Comparison of ENCODE assay signal across 8 mouse cellular contexts in the genomic region with DNA sequence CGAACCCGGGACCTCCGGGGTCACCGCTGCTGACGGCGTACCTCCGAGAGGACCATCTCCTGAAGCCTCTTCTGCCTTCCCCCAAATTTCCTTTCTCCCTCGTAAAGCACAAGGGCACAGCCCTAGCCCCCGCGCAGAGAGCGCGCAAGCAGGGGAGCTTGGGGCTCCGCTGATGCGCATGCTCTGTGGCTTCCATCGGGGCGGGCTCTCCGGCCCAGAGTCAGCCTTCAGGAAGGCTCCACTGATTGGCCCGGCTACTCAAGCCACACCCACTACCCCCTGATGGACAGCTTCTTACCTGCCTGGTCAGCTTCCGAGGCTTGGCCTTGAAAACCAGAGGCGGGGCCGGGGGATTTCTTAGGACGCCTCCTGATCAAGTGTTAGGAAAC. TPM values are rescaled to one million over a fixed set of nuclear protein-coding genes. Genes with fewer than 3 reads are reported as not detected.
DNase-seq lines count a peak whose midpoint lies in the region; ATAC-seq and TF ChIP-seq lines count a peak whose summit lies in the region.

No protein-coding gene starts in this region.

- H3K9ac ChIP-seq in heart, embryonic 11.5 days (ENCODE audit: low read depth, low read length), result peak overlapping the region; percentile 79
- H3K9ac ChIP-seq in kidney, embryonic 16.5 days (replicated peaks; ENCODE audit: low read length), result peak overlapping the region; percentile 72
- H3K9ac ChIP-seq in liver, adult 2 months (ENCODE audit: low read depth, low read length), result peak overlapping the region; percentile 68
- peak overlapping the region; percentile 59 for H3K9ac ChIP-seq in stomach, embryonic 14.5 days (replicated peaks; ENCODE audit: low read depth, low read length)

- H3K36me3 ChIP-seq in C2C12 (ENCODE audit: control insufficient read depth, insufficient read depth), result no peaks in the 10 kb centered on the region
- H3K36me3 ChIP-seq in erythroblast, embryonic 14.5 days (ENCODE audit: control insufficient read depth), result no peaks in the 10 kb centered on the region
- no peaks in the 10 kb centered on the region for H3K36me3 ChIP-seq in heart, embryonic 11.5 days (ENCODE audit: control insufficient read depth, insufficient read depth, low read length)
- H3K36me3 ChIP-seq in kidney, embryonic 16.5 days (ENCODE audit: insufficient read depth, low read length), result no peaks in the 10 kb centered on the region
- H3K36me3 ChIP-seq in liver, adult 2 months (ENCODE audit: control insufficient read depth, insufficient read depth, low read length), result no peaks in the 10 kb centered on the region
- H3K36me3 ChIP-seq in stomach, embryonic 14.5 days (ENCODE audit: control insufficient read depth, insufficient read depth, low read length), result no peaks in the 10 kb centered on the region

- H3K4me2 ChIP-seq in heart, embryonic 11.5 days, result peak overlapping the region; percentile 97
- H3K4me2 ChIP-seq in kidney, embryonic 16.5 days (replicated peaks; ENCODE audit: low read depth, low read length), result peak overlapping the region; percentile 83
- H3K4me2 ChIP-seq in stomach, embryonic 14.5 days (replicated peaks; ENCODE audit: low read depth, low read length), result peak overlapping the region; percentile 90

- H3K27ac ChIP-seq in heart, embryonic 11.5 days (ENCODE audit: low read depth, low read length), result peak overlapping the region; percentile 91
- H3K27ac ChIP-seq in kidney, embryonic 16.5 days (ENCODE audit: low read length), result peak overlapping the region; percentile 87
- peak overlapping the region; percentile 88 for H3K27ac ChIP-seq in liver, adult 2 months (replicated peaks; ENCODE audit: insufficient read depth, low read depth, low read length)
- H3K27ac ChIP-seq in stomach, embryonic 14.5 days (ENCODE audit: low read length), result peak overlapping the region; percentile 74; the same call in 1 of the 2 replicates

- ATAC-seq in heart, embryonic 11.5 days (replicated peaks; ENCODE audit: insufficient number of reproducible peaks, low FRiP score, low TSS enrichment), result peak; percentile 92
- ATAC-seq in kidney, embryonic 16.5 days (ENCODE audit: low FRiP score, low TSS enrichment), result peak; percentile 90
- ATAC-seq in stomach, embryonic 14.5 days (ENCODE audit: insufficient number of reproducible peaks, insufficient read depth, low FRiP score, low read depth), result peak; percentile 89

- H3K9me3 ChIP-seq in erythroblast, embryonic 14.5 days (ENCODE audit: control insufficient read depth, low read length), result no peaks in the 10 kb centered on the region
- H3K9me3 ChIP-seq in heart, embryonic 11.5 days (replicated peaks; ENCODE audit: control insufficient read depth, low read length), result no peaks in the 10 kb centered on the region
- H3K9me3 ChIP-seq in kidney, embryonic 16.5 days (ENCODE audit: low read length), result no peaks in the 10 kb centered on the region
- H3K9me3 ChIP-seq in stomach, embryonic 14.5 days (ENCODE audit: control insufficient read depth, low read depth, low read length), result no peaks in the 10 kb centered on the region

- WGBS in heart, embryonic 11.5 days (ENCODE audit: insufficient replicate concordance), result under 1% methylated on average over 22 of the region's 22 CpGs
- WGBS in kidney, embryonic 16.5 days, result under 1% methylated on average over 22 of the region's 22 CpGs
- under 1% methylated on average over 22 of the region's 22 CpGs for WGBS in liver, adult 2 months
- 1% methylated on average over 22 of the region's 22 CpGs for WGBS in stomach, embryonic 14.5 days

- H3K79me3 ChIP-seq in C2C12 (ENCODE audit: low read depth), result no peaks in the 10 kb centered on the region

- H3K27me3 ChIP-seq in C2C12 (ENCODE audit: control insufficient read depth, insufficient read depth, insufficient read length), result no peaks in the 10 kb centered on the region
- peaks cover 27% of the 10 kb centered on the region for H3K27me3 ChIP-seq in erythroblast, embryonic 14.5 days (ENCODE audit: control insufficient read depth)
- H3K27me3 ChIP-seq in heart, embryonic 11.5 days (ENCODE audit: control insufficient read depth, insufficient read depth, low read length), result peaks cover 6% of the 10 kb centered on the region; the same call in 1 of the 2 replicates
- 0 out of 2 replicates have a peak, but pooled peaks cover 5% of the 10 kb centered on the region for H3K27me3 ChIP-seq in kidney, embryonic 16.5 days (ENCODE audit: insufficient read depth, low read length)
- H3K27me3 ChIP-seq in liver, adult 2 months (ENCODE audit: control insufficient read depth, insufficient read depth, low read length), result no peaks in the 10 kb centered on the region
- no peaks in the 10 kb centered on the region for H3K27me3 ChIP-seq in stomach, embryonic 14.5 days (ENCODE audit: control insufficient read depth, insufficient read depth, low read length)

- peak; percentile 70; the same call in 1 of the 2 replicates for TF ChIP-seq POLR2A in brain, embryonic 14.5 days (IDR thresholded peaks at IDR 0.05; ENCODE audit: borderline replicate concordance, extremely low read depth, insufficient read depth, insufficient read length, poor library complexity, severe bottlenecking)
- peak; percentile 77; the same call in 1 of the 2 replicates for TF ChIP-seq POLR2A in liver, adult 2 months (IDR thresholded peaks at IDR 0.05; ENCODE audit: extremely low read depth, insufficient read depth, low read length)

- TF ChIP-seq CTCF in C2C12 (IDR thresholded peaks at IDR 0.05; ENCODE audit: control insufficient read depth, insufficient read depth, insufficient read length), result no peak
- TF ChIP-seq CTCF in brain, embryonic 14.5 days (IDR thresholded peaks at IDR 0.05; ENCODE audit: borderline replicate concordance, extremely low read depth, insufficient read depth, insufficient read length), result no peak
- no peak for TF ChIP-seq CTCF in liver, adult 2 months (IDR thresholded peaks at IDR 0.05; ENCODE audit: low read depth, low read length)

- peaks cover 9% of the 10 kb centered on the region for H3K79me2 ChIP-seq in C2C12 (ENCODE audit: control insufficient read depth, insufficient read depth)
- H3K79me2 ChIP-seq in liver, adult 2 months (ENCODE audit: control insufficient read depth, insufficient read depth, low read length), result peaks cover 2% of the 10 kb centered on the region; the same call in 1 of the 2 replicates

- peak overlapping the region; percentile 93 for H3ac ChIP-seq in C2C12 (ENCODE audit: control insufficient read depth, insufficient read length, low read depth)

- H3K4me1 ChIP-seq in erythroblast, embryonic 14.5 days (ENCODE audit: control insufficient read depth), result peaks cover 31% of the 10 kb centered on the region
- peaks cover 7% of the 10 kb centered on the region for H3K4me1 ChIP-seq in heart, embryonic 11.5 days (ENCODE audit: control insufficient read depth, insufficient read depth, low read length)
- H3K4me1 ChIP-seq in kidney, embryonic 16.5 days (ENCODE audit: insufficient read depth, low read length), result peaks cover 17% of the 10 kb centered on the region
- peaks cover 5% of the 10 kb centered on the region; the same call in 1 of the 2 replicates for H3K4me1 ChIP-seq in liver, adult 2 months (ENCODE audit: control insufficient read depth, insufficient read depth, low read length)
- peaks cover 20% of the 10 kb centered on the region for H3K4me1 ChIP-seq in stomach, embryonic 14.5 days (ENCODE audit: control insufficient read depth, insufficient read depth, low read length)

- peak; percentile 98 for DNase-seq in brain, embryonic 14.5 days (ENCODE audit: low read depth)
- peak; percentile 92 for DNase-seq in liver, adult 2 months (ENCODE audit: extremely low read depth, low read depth, low spot score)
- DNase-seq in naive thymus-derived CD4-positive, alpha-beta T cell, adult 2 months (ENCODE audit: low read depth), result peak; percentile 90

- peak overlapping the region; percentile 57 for H3K4me3 ChIP-seq in C2C12 (ENCODE audit: insufficient read depth, poor library complexity, severe bottlenecking)
- peak overlapping the region; percentile 67 for H3K4me3 ChIP-seq in erythroblast, embryonic 14.5 days (replicated peaks)
- peak overlapping the region; percentile 82 for H3K4me3 ChIP-seq in heart, embryonic 11.5 days (ENCODE audit: low read depth, low read length)
- H3K4me3 ChIP-seq in kidney, embryonic 16.5 days (ENCODE audit: low read length), result peak overlapping the region; percentile 69
- peak overlapping the region; percentile 70 for H3K4me3 ChIP-seq in liver, adult 2 months (ENCODE audit: insufficient read depth, low read depth, low read length)
- H3K4me3 ChIP-seq in stomach, embryonic 14.5 days (ENCODE audit: low read depth, low read length), result peak overlapping the region; percentile 68

TF ChIP-seq in C2C12, 6 proteins besides CTCF, POLR2A, EP300 and RAD21:
- TF ChIP-seq USF1 (IDR thresholded peaks at IDR 0.05; ENCODE audit: low read depth) (no peak), FOSL1 (IDR thresholded peaks at IDR 0.05; ENCODE audit: insufficient read depth, low read length, poor library complexity, severe bottlenecking) (no peak), MYOG (IDR thresholded peaks at IDR 0.05; ENCODE audit: control insufficient read depth, extremely low read depth, insufficient read length) (no peak), CEBPB (IDR thresholded peaks at IDR 0.05; ENCODE audit: low read depth) (no peak), MAX (IDR thresholded peaks at IDR 0.05) (peak; percentile 16), MYOD1 (IDR thresholded peaks at IDR 0.05; ENCODE audit: control insufficient read depth, insufficient read length, low read depth) (no peak)

RNA-seq across cellular contexts. Expression of gene Dock9, which starts 0.8 kb away (rescaled TPM):
- polyA plus RNA-seq in C2C12 (2012; fragmentation: generic; extraction: Trizol), result 2.7 TPM
- polyA plus RNA-seq in brain, embryonic 14.5 days (2012; rRNA removed), result 23.3 and 30.3 TPM in 2 replicates
- 0.04 TPM in 1 of 2 replicates, not detected in the other for polyA plus RNA-seq in erythroblast, embryonic 14.5 days (2012)
- polyA plus RNA-seq in heart, embryonic 11.5 days (2014; fragmentation: Nextera tagmentation; extraction: Ambion mirVana), result 6.7 and 7.0 TPM in 2 replicates
- 13.0 and 14.0 TPM in 2 replicates for polyA plus RNA-seq in kidney, embryonic 16.5 days (2015; fragmentation: Nextera tagmentation; extraction: Ambion mirVana)
- total RNA-seq in liver, adult 2 months (2014; rRNA removed), result 11.4 and 12.1 TPM in 2 replicates
- 2.8 and 3.8 TPM in 2 replicates for polyA plus RNA-seq in liver, adult 2 months (2012; rRNA removed)
- 25.3 and 28.0 TPM in 2 replicates for polyA plus RNA-seq in stomach, embryonic 14.5 days (2014; fragmentation: Nextera tagmentation; extraction: Ambion mirVana)

Comparison
In these comparisons a context has a peak if more than half of its experiments do, and no peak if none do; other contexts are left out.
1. Peak in every context shown above with its lines: DNase-seq, ATAC-seq, H3K4me3 ChIP-seq and H3K27ac ChIP-seq.